Mouse (Mus musculus) MEL-GATA-1-ER (cell line): Measurements from ENCODE around the gene Oxnad1.

Experiments used
- DNase-seq: peaks from one replicate; pipeline ENCODE4 v3.0.0-alpha.2; 2012; ENCODE audit warnings: low read depth; ENCODE audit errors: extremely low read depth

The Oxnad1 gene

GRCm38 (mm10) chr14:32084761-32085485 lies at the start of gene Oxnad1:
Gene Oxnad1 (plus strand): TSS chr14:32085374.
- DNase-seq = peak; percentile 91

DNA sequence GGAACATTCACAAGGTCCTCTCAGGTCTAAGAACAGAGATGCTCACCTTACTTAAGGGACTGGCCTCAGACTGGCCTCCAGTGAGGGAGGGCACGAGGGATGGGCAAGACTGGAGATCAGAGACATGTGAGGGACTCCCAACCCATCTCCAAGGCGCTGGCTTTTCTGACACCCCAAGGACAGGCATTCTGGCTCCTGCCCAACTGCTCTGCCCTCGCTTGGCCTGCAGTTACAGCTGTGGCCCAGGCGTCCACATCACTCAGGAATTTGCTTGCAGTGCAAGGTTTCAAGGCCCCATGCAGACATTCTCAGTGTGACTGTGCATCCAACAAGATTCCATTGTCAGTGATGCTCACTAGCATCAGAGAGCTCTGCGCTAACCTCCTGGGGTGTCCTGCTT lies 48.7 kb upstream of the Oxnad1 start:
- no peak for DNase-seq

DNA sequence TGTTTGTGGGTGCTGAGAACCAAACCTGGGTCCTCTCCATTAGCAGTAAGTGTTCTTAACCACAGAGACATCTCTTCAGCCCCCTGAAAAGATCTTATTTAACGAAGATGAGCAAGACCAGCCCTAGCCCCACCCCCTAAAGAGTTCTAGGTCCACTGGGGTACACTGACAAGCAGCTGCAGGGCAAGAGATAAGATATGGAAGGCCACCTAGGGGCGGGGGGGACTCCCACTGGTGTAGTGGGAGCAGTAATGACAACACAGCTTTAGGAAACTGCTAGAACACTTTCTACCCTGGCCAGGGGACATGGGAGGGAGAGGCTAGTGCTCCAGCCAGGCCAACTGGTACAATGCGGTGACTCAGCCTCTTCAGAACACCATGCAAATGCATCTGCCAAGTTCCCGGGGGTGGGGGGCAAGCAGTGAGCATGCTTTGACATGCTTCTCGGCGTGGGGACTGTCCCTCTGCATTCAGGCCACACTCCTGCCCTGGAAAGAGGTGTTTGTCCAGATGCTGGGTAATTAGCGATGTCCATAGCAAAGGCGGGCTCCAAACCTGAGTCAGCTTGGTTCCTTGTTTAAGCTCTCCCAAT lies 47.4 kb upstream of the Oxnad1 start:
- DNase-seq = peak; percentile 36

GRCm38 (mm10) chr14:32042108-32042507 lies 43.1 kb upstream of the Oxnad1 start:
- no peak for DNase-seq

DNA sequence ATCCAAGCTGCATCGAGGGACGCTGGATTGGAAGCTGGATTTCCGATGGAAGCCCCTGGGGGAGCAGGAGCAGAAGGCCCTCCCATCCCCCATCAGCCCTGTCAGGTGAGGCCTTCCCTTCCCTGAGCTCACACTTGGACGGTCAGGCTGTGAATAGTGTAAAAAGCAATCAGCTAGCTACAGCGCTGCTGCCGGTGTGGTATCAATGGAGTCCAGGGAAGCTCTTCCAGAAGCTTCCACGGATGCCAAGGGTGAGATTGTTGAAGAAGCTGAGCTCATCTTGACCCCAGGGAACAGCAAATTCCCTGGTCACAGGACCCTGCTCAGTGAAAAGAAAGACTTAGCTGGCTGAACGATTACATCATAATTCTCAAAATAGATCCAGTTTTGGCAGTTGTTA lies 38.8 kb upstream of the Oxnad1 start:
- DNase-seq = no peak

DNA sequence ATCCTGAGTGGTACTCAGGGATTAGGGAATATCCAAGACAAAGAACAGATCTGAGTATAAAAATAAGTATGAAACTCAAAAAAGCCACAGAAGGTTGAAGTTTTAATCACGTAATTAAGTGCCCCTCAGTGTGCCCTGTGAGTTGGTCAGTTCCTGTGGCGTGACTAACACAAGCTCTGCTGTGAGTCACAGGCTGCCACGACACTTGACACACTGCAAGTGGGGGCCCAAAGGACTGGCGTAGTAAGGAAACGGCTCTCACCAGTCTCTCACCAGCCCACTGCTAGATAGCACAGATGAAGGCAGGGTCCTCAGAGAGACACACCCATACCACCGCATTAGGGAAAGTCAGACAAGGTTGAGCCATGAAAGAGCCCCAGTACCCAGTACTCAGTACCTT lies 35.0 kb upstream of the Oxnad1 start:
- no peak for DNase-seq

DNA sequence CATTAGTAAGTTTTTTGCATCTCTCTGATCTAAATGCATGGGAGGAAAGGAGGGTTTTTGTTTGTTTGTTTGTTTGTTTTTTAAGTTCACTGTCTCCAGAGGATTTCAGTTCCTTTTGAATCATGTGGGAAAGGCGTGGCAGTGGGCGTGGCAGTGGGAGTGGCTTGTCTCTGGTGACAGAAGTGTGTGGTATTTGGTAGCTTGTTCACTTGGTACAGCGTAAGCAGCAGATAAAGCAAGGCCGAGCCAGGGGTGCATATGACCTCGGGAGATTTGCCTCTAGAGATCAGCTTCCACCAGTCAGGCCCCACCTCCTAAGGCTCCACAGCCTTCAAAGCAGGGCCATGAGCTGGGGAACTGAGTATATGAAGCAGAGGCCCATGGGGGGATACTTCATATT lies 31.3 kb upstream of the Oxnad1 start:
- DNase-seq = no peak

DNA sequence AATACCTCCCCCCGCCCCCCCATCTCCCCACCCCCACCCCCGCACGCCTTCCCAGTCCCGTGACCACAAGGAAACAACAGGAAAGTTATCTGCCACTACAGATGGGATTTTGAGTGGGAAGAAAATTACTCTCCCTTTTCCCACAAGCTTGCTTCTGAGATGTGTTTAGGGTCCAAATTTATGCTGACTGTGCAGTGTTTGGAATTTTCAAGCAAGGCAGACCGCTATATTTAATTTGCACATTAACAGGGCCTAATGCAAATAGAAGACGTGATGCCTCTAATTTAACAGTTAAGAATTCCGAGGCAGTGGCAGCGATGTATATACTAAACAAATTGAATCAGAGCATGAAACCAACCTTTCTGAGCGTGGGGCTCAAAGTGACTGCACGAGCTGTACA lies 30.4 kb upstream of the Oxnad1 start:
- DNase-seq = no peak

GRCm38 (mm10) chr14:32055781-32056180 lies 29.4 kb upstream of the Oxnad1 start:
- no peak for DNase-seq

- no peak for DNase-seq
Observed at GRCm38 (mm10) chr14:32056675-32057074, 28.5 kb upstream of the Oxnad1 start.

GRCm38 (mm10) chr14:32057664-32058063 lies 27.5 kb upstream of the Oxnad1 start:
- DNase-seq = no peak

- no peak for DNase-seq
Observed at GRCm38 (mm10) chr14:32061398-32061797, 23.8 kb upstream of the Oxnad1 start.

DNA sequence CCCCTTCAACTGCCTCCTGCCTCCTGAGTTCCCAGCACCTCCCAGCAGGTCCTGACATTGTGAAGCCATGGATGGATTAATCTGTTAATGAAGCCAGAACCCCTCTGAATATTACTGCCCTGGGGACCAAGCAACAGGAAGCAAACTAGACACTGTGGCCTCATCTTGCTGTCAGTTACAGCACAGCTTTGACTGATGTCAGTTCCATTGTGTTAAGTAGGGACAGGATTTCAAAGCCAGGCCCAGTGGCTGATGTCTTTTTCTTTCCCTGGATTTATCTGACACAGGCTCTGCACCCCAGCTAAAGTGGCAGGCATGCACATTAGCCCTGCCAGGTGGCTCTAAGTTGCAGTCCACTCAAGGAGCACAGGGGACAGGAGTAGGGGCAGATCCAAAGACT lies 12.4 kb upstream of the Oxnad1 start:
- DNase-seq = no peak

GRCm38 (mm10) chr14:32073211-32073685 lies 11.9 kb upstream of the Oxnad1 start:
- peak; percentile 65 for DNase-seq

- DNase-seq = no peak
Observed at GRCm38 (mm10) chr14:32073901-32074300, 11.3 kb upstream of the Oxnad1 start.

GRCm38 (mm10) chr14:32076896-32077575 lies 8.1 kb upstream of the Oxnad1 start:
- DNase-seq = peak; percentile 50

GRCm38 (mm10) chr14:32081026-32081425 lies 4.1 kb upstream of the Oxnad1 start:
- DNase-seq = no peak

DNA sequence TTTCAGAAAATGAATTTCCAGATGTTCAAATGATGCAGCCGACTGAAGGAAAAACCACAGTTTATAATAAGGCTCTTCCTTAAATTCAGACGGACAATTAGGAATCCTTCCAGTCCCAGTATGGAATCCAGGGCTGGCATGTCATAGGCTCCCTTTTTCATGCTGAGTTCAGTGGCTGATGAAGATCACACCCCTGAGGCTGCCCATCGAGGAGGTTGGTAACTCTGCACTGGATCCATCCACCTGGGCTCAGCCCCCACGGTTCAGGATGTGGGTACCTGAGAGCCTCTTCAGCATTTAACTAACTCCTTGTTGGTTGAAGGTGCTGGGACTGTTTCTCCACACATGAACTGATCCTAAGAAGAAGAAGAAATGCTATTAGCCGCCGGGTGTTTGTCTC lies 2.3 kb upstream of the Oxnad1 start:
- DNase-seq = no peak

DNA sequence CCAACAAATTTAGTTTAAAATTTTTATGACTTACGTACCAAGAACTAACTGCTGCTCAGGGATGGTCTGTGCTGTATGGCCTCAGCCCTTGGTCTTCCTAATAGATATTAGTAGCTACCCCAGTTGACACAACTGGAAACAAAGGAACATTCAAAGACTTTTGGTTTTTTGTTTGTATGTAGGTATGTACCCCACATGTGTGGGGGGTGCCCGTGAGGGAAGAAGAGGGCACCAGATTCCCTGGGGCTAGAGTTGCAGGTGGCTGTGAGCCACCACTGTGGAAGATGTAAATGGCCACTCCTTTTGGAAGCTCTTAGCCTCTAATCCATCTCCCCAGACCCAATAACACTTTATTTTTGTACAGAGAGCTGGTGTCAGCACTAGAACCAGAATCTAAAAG lies 1.7 kb upstream of the Oxnad1 start:
- no peak for DNase-seq

GRCm38 (mm10) chr14:32085486-32086201 lies 470 bp downstream of the Oxnad1 start, which contains the start of gene Dph3:
Gene Dph3 (minus strand): TSS chr14:32085729.
- peak; percentile 92 for DNase-seq

GRCm38 (mm10) chr14:32086226-32086625 lies 1.1 kb downstream of the Oxnad1 start:
- peak; percentile 73 for DNase-seq
